Mouse (Mus musculus): ENCODE data around the gene Fuca1. TPM values are rescaled to one million over a fixed set of nuclear protein-coding genes. Genes with fewer than 3 reads are reported as not detected.

Gene Fuca1
- polyA plus RNA-seq, 1 experiment from 2014 or later = 78.4 TPM

DNA sequence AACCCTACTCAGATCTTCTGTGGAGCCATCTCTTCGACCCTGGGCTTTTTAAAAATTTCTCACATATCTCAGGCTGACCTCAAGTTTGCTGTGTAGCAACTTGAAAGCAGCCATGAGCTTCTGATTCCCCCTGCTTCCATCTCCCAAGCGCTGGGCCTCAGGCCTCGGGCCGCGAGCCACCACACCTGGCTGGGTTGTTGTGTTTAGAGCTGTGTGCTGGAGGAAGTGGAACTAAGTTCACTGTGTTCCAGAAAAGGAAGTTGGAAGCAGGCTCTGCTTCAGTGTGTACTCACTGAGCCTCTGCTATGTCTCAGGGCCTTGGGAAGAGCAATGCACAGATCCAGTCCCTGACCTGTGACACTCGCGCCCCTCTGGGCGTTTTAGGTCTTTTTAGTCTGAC is 27.6 kb downstream of the Fuca1 start:
- Histone ChIP-seq H3K27me3 (no peaks in the 10 kb centered on the region), H3K9me3 (no peaks in the 10 kb centered on the region), H3K9ac (no peak overlapping the region), H3K4me3 (no peak overlapping the region), H3K27ac (no peak overlapping the region), H3K4me1 (peaks cover 27% of the 10 kb centered on the region), H3K4me2 (no peak overlapping the region), H3K36me3 (peaks cover 22% of the 10 kb centered on the region)
- ATAC-seq (ENCODE audit: insufficient number of reproducible peaks, low FRiP score, low TSS enrichment, low read depth) = no peak
- 92% methylated on average over 8 of the region's 8 CpGs for WGBS

DNA sequence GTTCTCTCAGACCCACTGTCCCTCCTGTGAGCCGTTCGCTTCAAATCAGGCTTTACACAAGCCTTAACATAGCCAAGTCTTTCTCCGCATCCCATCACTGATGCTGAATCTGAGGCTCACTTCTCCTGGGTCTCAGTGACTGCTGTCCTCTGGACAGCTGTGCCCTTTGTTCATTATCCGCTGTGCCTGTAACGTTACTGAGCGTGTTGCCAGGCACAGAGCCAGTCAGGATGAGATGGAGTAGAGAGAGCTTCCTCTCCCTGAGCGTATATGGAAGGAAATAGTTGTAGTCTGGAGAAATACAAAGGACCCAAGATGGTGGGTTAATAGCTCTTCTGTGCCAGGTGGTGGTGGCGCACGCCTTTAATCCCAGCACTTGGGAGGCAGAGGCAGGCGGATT is 28.9 kb downstream of the Fuca1 start:
- H3K9ac ChIP-seq = no peak overlapping the region
- ATAC-seq (ENCODE audit: insufficient number of reproducible peaks, low FRiP score, low TSS enrichment, low read depth) = no peak
- H3K4me2 ChIP-seq = no peak overlapping the region
- H3K27me3 ChIP-seq = no peaks in the 10 kb centered on the region
- H3K4me3 ChIP-seq = no peak overlapping the region
- peaks cover 20% of the 10 kb centered on the region for H3K4me1 ChIP-seq
- H3K36me3 ChIP-seq = peaks cover 28% of the 10 kb centered on the region
- WGBS = 83% methylated on average over 10 of the region's 10 CpGs
- H3K9me3 ChIP-seq = no peaks in the 10 kb centered on the region
- no peak overlapping the region for H3K27ac ChIP-seq

DNA sequence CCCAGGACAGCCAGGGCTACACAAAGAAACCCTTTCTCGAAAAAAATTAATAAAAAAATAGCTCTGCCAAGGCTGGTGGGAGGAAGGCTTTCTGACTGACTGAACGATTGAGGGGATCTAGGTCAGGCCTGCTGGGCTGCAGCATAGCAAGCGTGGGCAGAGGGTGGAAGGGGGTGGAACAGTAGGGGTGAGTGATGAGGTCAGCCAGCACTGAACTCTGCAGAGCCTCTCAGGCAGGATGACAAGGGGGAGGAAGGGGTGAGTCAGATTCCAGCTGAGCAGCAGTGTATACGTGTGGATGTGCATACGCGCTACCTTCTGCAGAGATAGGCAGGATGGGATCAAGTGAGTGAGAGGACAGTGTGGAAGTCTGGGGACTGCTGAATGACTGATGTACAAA is 29.4 kb downstream of the Fuca1 start:
- ATAC-seq (ENCODE audit: insufficient number of reproducible peaks, low FRiP score, low TSS enrichment, low read depth) = no peak
- H3K4me2 ChIP-seq = no peak overlapping the region
- H3K27me3 ChIP-seq = no peaks in the 10 kb centered on the region
- peaks cover 20% of the 10 kb centered on the region for H3K4me1 ChIP-seq
- no peak overlapping the region for H3K27ac ChIP-seq
- 67% methylated on average over 6 of the region's 6 CpGs for WGBS
- H3K9me3 ChIP-seq = no peaks in the 10 kb centered on the region
- H3K9ac ChIP-seq = no peak overlapping the region
- peaks cover 30% of the 10 kb centered on the region for H3K36me3 ChIP-seq
- H3K4me3 ChIP-seq = no peak overlapping the region

DNA sequence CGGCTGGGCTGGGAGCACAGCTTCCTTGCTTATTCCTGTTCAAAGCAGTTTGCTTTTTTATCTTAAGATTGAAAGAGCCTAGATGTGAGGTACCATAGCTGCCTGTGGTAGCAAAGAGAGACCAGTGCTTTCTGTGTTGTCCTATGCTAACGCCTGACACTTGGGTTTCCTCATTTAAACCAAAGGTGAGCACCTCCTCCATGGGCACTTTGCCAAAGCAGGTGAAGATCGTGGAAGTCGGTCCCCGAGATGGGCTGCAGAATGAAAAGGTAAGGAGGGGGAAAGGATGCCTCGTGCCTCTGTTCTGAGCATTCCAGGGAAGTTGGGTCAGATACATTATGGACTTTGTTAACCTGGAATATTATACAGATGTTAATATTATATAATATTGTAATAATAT is 29.8 kb downstream of the Fuca1 start:
- H3K27ac ChIP-seq = no peak overlapping the region
- no peaks in the 10 kb centered on the region for H3K9me3 ChIP-seq
- peaks cover 35% of the 10 kb centered on the region for H3K36me3 ChIP-seq
- no peak overlapping the region for H3K9ac ChIP-seq
- H3K4me2 ChIP-seq = no peak overlapping the region
- ATAC-seq (ENCODE audit: insufficient number of reproducible peaks, low FRiP score, low TSS enrichment, low read depth) = no peak
- H3K4me1 ChIP-seq = peaks cover 20% of the 10 kb centered on the region
- no peak overlapping the region for H3K4me3 ChIP-seq
- WGBS = 86% methylated on average over 6 of the region's 6 CpGs
- H3K27me3 ChIP-seq = no peaks in the 10 kb centered on the region

DNA sequence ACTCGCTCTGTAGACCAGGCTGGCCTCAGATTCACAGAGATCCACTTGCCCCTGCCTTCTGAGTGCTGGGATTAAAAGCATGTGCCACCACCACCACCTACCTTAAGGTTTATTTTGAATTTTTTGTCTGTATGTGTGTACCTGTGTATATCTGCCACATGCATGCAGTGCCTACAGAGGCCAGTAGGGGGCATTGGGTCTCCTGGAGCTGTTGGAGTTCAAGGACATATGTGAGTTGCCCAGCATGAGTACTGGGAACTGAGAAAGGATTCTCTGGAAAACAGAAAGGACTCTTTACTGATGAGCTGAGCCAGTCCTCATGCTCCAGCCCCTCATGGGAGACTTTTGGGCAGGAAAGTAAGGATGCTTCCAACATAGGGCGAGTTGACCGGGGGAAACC is 31.0 kb downstream of the Fuca1 start:
- Histone ChIP-seq H3K9ac (no peak overlapping the region), H3K27me3 (no peaks in the 10 kb centered on the region), H3K4me2 (no peak overlapping the region), H3K27ac (no peak overlapping the region), H3K36me3 (peaks cover 44% of the 10 kb centered on the region), H3K4me3 (no peak overlapping the region), H3K4me1 (peaks cover 14% of the 10 kb centered on the region), H3K9me3 (no peaks in the 10 kb centered on the region)
- ATAC-seq (ENCODE audit: insufficient number of reproducible peaks, low FRiP score, low TSS enrichment, low read depth) = no peak
- 90% methylated on average over 3 of the region's 3 CpGs for WGBS

DNA sequence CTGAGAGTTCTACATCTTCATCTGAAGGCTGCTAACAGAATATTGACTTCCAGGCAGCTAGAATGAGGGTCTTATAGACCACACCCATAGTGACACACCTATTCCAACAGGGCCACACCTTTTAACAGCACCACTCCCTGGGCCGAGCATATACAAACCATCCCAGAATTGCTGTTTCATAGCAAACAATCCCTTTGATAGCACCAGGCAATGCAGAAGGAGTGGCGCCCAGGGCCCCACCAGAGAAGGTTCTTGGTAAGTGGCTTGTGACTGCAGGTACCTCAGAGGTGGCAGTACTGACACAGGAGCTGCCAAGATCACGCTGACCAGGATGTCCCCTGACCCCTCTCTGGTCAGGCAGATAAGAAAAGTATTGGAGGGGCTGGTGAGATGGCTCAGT is 32.6 kb downstream of the Fuca1 start:
- Histone ChIP-seq H3K4me1 (peaks cover 4% of the 10 kb centered on the region), H3K4me3 (no peak overlapping the region), H3K9me3 (no peaks in the 10 kb centered on the region), H3K36me3 (peaks cover 57% of the 10 kb centered on the region), H3K9ac (no peak overlapping the region), H3K27me3 (no peaks in the 10 kb centered on the region), H3K4me2 (no peak overlapping the region), H3K27ac (no peak overlapping the region)
- no peak for ATAC-seq (ENCODE audit: insufficient number of reproducible peaks, low FRiP score, low TSS enrichment, low read depth)
- WGBS = 86% methylated on average over 3 of the region's 3 CpGs

DNA sequence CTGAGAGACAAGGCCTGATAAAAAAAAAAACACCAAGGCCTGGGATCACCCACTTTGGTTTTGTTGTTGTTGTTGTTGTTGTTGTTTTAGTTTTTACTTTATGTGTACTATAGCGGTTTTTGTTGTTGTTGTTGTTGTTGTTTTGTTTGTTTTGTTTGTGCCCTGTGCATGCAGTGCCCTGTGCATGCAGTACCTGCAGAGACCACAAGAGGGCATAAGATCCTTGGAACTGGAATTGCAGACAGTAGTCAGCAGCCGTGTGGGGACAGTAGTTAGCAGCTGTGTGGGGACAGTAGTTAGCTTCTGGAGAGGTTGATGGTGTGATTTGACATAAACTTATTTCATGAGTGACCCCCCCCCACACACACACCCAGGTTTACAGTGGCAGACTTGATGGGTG is 33.7 kb downstream of the Fuca1 start:
- Histone ChIP-seq H3K9me3 (no peaks in the 10 kb centered on the region), H3K4me3 (no peak overlapping the region), H3K27me3 (no peaks in the 10 kb centered on the region), H3K27ac (no peak overlapping the region), H3K4me2 (no peak overlapping the region), H3K36me3 (peaks cover 67% of the 10 kb centered on the region), H3K4me1 (peaks cover 2% of the 10 kb centered on the region; the same call in 1 of the 2 replicates), H3K9ac (no peak overlapping the region)
- ATAC-seq (ENCODE audit: insufficient number of reproducible peaks, low FRiP score, low TSS enrichment, low read depth) = no peak
- WGBS = 11% methylated on average over 2 of the region's 2 CpGs

DNA sequence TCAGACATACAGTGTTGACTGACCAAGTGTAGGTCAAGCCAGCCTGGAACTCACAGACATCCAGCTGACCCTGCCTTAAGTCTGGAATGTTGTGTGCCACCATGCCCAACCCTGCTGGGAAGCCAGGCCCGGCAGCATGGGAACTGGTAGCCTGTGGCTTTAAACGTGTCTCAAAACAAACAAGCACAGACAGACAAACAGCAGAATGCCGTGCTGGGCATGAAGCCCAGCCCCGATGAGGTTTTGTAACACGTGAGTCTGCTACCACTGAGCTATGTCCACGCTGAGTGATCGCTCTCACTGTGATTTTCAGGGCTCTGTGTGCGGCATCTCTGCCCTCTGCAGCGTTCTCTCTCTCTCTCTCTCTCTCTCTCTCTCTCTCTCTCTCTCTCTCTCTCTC is 35.4 kb downstream of the Fuca1 start:
- Histone ChIP-seq H3K36me3 (peaks cover 83% of the 10 kb centered on the region), H3K9me3 (no peaks in the 10 kb centered on the region), H3K4me3 (no peak overlapping the region), H3K9ac (no peak overlapping the region), H3K4me2 (no peak overlapping the region), H3K27me3 (no peaks in the 10 kb centered on the region), H3K4me1 (no peaks in the 10 kb centered on the region), H3K27ac (no peak overlapping the region)
- 92% methylated on average over 9 of the region's 9 CpGs for WGBS
- ATAC-seq (ENCODE audit: insufficient number of reproducible peaks, low FRiP score, low TSS enrichment, low read depth) = no peak

DNA sequence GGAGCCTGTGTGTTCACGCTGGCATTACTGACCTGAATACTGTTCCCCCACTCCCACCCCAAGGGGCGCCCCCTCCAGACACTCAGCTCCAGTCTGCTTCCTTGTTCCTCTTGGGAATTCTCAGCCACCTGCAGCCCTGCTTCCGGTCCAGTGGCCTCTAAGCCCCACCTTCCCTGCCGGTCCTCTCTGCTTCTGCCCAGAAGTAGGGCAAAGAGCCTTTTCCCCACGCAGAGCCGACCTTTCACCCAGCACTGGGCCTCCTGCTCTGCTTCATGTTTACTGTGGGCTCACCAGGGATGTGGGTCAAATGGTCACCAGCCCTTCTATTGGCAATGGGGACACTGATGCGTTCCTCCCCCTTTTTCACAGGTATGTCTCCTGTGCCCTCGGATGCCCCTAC is 37.8 kb downstream of the Fuca1 start:
- no peak for ATAC-seq (ENCODE audit: insufficient number of reproducible peaks, low FRiP score, low TSS enrichment, low read depth)
- Histone ChIP-seq H3K27ac (no peak overlapping the region), H3K9ac (no peak overlapping the region), H3K4me2 (no peak overlapping the region), H3K4me3 (no peak overlapping the region), H3K36me3 (peaks cover 72% of the 10 kb centered on the region), H3K27me3 (no peaks in the 10 kb centered on the region), H3K4me1 (peaks cover 7% of the 10 kb centered on the region; the same call in 1 of the 2 replicates), H3K9me3 (no peaks in the 10 kb centered on the region)
- 63% methylated on average over 8 of the region's 8 CpGs for WGBS

DNA sequence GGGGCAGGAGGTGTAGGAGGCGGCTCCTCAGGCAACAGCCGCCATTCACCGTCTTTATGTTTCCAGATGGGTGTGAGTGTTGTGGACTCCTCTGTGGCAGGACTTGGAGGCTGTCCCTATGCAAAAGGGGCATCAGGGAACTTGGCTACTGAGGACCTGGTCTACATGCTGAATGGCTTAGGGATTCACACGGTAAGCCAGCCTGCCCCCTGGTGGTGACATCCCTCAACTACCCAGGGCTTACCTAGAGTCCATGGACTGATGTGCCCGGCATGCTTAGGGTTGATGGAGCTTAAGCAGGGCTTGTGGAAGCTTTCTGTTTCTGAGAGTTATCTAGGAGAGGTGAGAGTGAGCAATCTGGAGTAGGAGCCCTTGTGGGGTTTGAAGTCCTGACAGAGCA is 40.2 kb downstream of the Fuca1 start:
- Histone ChIP-seq H3K27ac (no peak overlapping the region), H3K4me2 (no peak overlapping the region), H3K4me1 (peaks cover 20% of the 10 kb centered on the region), H3K27me3 (no peaks in the 10 kb centered on the region), H3K9me3 (no peaks in the 10 kb centered on the region), H3K4me3 (no peak overlapping the region), H3K36me3 (peaks cover 61% of the 10 kb centered on the region), H3K9ac (no peak overlapping the region)
- ATAC-seq (ENCODE audit: insufficient number of reproducible peaks, low FRiP score, low TSS enrichment, low read depth) = no peak
- 21% methylated on average over 5 of the region's 5 CpGs for WGBS

DNA sequence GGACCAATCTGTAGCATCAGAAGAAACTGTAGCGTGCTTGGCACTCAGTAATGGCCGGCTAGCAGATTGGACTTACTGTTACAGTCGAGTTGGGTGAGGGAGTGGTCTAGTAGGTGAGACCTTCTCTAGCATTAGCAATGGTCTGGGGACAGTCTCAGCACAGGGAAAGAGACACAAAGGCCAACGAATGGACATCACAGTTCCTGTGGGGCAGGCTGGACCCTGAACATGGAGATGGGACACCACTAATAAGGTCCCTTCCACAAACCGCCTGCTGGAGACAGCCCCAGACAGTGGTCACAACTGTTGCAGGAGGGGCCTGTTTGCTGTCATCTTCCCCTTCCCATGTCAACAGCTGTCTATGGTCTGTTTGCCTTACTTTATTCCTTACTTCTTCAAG is 41.2 kb downstream of the Fuca1 start:
- Histone ChIP-seq H3K4me2 (no peak overlapping the region), H3K27me3 (no peaks in the 10 kb centered on the region), H3K27ac (no peak overlapping the region), H3K4me3 (no peak overlapping the region), H3K9me3 (no peaks in the 10 kb centered on the region), H3K4me1 (peaks cover 20% of the 10 kb centered on the region), H3K9ac (no peak overlapping the region), H3K36me3 (peaks cover 63% of the 10 kb centered on the region)
- no peak for ATAC-seq (ENCODE audit: insufficient number of reproducible peaks, low FRiP score, low TSS enrichment, low read depth)
- 81% methylated on average over 5 of the region's 5 CpGs for whole genome bisulfite sequencing

DNA sequence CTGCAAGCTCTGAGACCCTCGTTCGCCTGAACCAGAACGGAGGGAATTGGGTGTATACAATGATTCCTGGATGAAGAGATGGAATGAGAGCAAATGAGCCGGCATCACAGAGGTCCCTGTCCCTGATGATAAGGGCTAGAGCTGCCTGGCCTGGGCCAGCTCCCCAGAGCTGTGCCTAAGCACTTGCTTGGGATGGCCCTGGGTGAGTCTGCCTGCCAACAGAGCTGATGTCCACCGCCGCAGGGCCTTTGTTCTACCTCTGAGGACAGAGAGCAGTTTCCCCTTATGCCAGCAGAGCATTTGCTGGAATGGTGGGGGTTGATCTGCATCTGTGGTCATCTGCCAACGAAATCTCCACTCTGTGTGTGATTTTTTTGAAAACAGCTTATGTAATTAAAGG is 41.7 kb downstream of the Fuca1 start:
- no peak for ATAC-seq (ENCODE audit: insufficient number of reproducible peaks, low FRiP score, low TSS enrichment, low read depth)
- WGBS = 81% methylated on average over 7 of the region's 7 CpGs
- no peak overlapping the region for H3K9ac ChIP-seq
- H3K9me3 ChIP-seq = no peaks in the 10 kb centered on the region
- H3K36me3 ChIP-seq = peaks cover 67% of the 10 kb centered on the region
- no peaks in the 10 kb centered on the region for H3K27me3 ChIP-seq
- no peak overlapping the region for H3K4me3 ChIP-seq
- H3K4me2 ChIP-seq = no peak overlapping the region
- no peak overlapping the region for H3K27ac ChIP-seq
- peaks cover 20% of the 10 kb centered on the region for H3K4me1 ChIP-seq

DNA sequence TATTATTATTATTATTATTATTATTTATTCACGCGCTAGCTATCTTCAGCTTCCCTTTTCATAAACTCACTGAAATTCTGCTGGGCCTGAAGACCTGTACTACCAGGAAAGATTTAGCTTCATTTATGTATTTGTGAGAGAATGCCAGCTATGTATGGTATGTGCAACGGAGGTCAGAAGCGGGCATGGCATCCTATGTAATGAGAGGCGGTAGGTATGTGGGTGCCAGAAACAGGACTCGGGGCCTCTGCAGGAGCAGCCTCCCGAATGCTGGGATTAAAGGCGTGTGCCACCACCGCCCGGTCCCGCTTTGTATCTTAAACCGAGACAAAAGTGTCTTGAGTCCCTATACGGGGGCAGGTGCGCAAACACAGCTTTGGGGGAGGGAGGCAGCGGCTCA is 42.4 kb downstream of the Fuca1 start:
- peak overlapping the region; percentile 93 for H3K27ac ChIP-seq
- H3K4me3 ChIP-seq = peak overlapping the region; percentile 77
- peak overlapping the region; percentile 73 for H3K9ac ChIP-seq
- peak overlapping the region; percentile 92 for H3K4me2 ChIP-seq
- ATAC-seq (ENCODE audit: insufficient number of reproducible peaks, low FRiP score, low TSS enrichment, low read depth) = no peak
- H3K36me3 ChIP-seq = peaks cover 67% of the 10 kb centered on the region
- WGBS = 6% methylated on average over 15 of the region's 15 CpGs
- H3K27me3 ChIP-seq = no peaks in the 10 kb centered on the region
- no peaks in the 10 kb centered on the region for H3K9me3 ChIP-seq
- H3K4me1 ChIP-seq = peaks cover 20% of the 10 kb centered on the region
